Comparison of ENCODE assay signal across 8 mouse cellular contexts in the genomic region with DNA sequence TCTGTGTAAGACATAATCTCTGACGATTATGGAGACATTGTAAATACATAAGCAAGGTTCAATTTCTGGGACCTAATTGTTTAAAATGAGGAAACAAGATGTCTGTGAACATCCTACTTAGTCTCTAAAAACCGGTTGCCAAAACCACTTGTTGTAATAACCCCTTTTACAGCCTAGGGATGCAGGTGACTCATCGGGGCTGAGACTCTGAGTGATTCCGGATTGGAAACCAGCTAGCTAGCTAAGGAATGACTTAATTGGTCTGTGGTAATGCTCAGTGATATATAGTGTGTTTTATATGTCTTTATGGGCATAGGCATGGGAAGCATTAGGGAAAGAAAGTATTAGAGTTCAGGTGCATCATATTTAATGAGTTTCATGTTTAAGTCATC. TPM values are rescaled to one million over a fixed set of nuclear protein-coding genes. Genes with fewer than 3 reads are reported as not detected.
A peak's percentile ranks its signal among the peaks of the same experiment; 100 is the strongest.
DNase-seq lines count a peak whose midpoint lies in the region; ATAC-seq lines count a peak whose summit lies in the region.

No protein-coding gene starts in this region.

- ATAC-seq in heart, embryonic 13.5 days (ENCODE audit: extremely low read depth, insufficient number of reproducible peaks, low FRiP score, low TSS enrichment) = no peak
- ATAC-seq in liver, embryonic 15.5 days (ENCODE audit: insufficient read depth) = no peak
- ATAC-seq in stomach, embryonic 15.5 days (ENCODE audit: insufficient read depth, low FRiP score, low read depth) = no peak

- H3K4me1 ChIP-seq in heart, embryonic 13.5 days = peaks cover 28% of the 10 kb centered on the region
- H3K4me1 ChIP-seq in liver, embryonic 15.5 days (replicated peaks) = peaks cover 27% of the 10 kb centered on the region
- H3K4me1 ChIP-seq in stomach, embryonic 15.5 days = peaks cover 10% of the 10 kb centered on the region; the same call in 1 of the 2 replicates

- H3K4me3 ChIP-seq in heart, embryonic 13.5 days = peak overlapping the region; percentile 88
- H3K4me3 ChIP-seq in liver, embryonic 15.5 days (replicated peaks) = peak overlapping the region; percentile 97
- peak overlapping the region; percentile 89; the same call in 1 of the 2 replicates for H3K4me3 ChIP-seq in stomach, embryonic 15.5 days (replicated peaks)

- H3K27me3 ChIP-seq in heart, embryonic 13.5 days (replicated peaks) = no peaks in the 10 kb centered on the region
- H3K27me3 ChIP-seq in liver, embryonic 15.5 days = no peaks in the 10 kb centered on the region
- H3K27me3 ChIP-seq in stomach, embryonic 15.5 days (replicated peaks) = no peaks in the 10 kb centered on the region

- no peak overlapping the region for H3K27ac ChIP-seq in heart, embryonic 13.5 days (replicated peaks)
- H3K27ac ChIP-seq in liver, embryonic 15.5 days (replicated peaks) = no peak overlapping the region
- H3K27ac ChIP-seq in stomach, embryonic 15.5 days = no peak overlapping the region

- 21% methylated on average over 4 of the region's 4 CpGs for WGBS in heart, embryonic 13.5 days
- WGBS in liver, embryonic 15.5 days (ENCODE audit: insufficient replicate concordance) = 10% methylated on average over 4 of the region's 4 CpGs
- WGBS in stomach, embryonic 15.5 days = 27% methylated on average over 4 of the region's 4 CpGs

- peaks cover 11% of the 10 kb centered on the region for H3K36me3 ChIP-seq in heart, embryonic 13.5 days
- H3K36me3 ChIP-seq in liver, embryonic 15.5 days (replicated peaks) = peaks cover 8% of the 10 kb centered on the region; the same call in 1 of the 2 replicates
- H3K36me3 ChIP-seq in stomach, embryonic 15.5 days = no peaks in the 10 kb centered on the region

- no peak for DNase-seq in heart, adult 11 months
- peak; percentile 29 for DNase-seq in adrenal gland, postnatal 25 days
- peak; percentile 9 for DNase-seq in forelimb bud, embryonic 11.5 days (ENCODE audit: low read depth, low spot score)
- DNase-seq in right cerebral cortex, postnatal 10 days (ENCODE audit: low spot score in 2 of 2) = no peak
- no peak for DNase-seq in layer of hippocampus, postnatal 14 days (ENCODE audit: low spot score in 2 of 2)

- H3K9me3 ChIP-seq in heart, embryonic 13.5 days = no peaks in the 10 kb centered on the region
- H3K9me3 ChIP-seq in liver, embryonic 15.5 days (replicated peaks) = no peaks in the 10 kb centered on the region
- no peaks in the 10 kb centered on the region for H3K9me3 ChIP-seq in stomach, embryonic 15.5 days

- peak overlapping the region; percentile 78 for H3K4me2 ChIP-seq in heart, embryonic 13.5 days
- H3K4me2 ChIP-seq in liver, embryonic 15.5 days = peak overlapping the region; percentile 72
- peak overlapping the region; percentile 63 for H3K4me2 ChIP-seq in stomach, embryonic 15.5 days

- peak overlapping the region; percentile 96 for H3K9ac ChIP-seq in heart, embryonic 13.5 days
- H3K9ac ChIP-seq in liver, embryonic 15.5 days = peak overlapping the region; percentile 95
- H3K9ac ChIP-seq in stomach, embryonic 15.5 days = no peak overlapping the region

RNA-seq across cellular contexts. Expression of a gene that starts 1.4 kb away (rescaled TPM):
- polyA plus RNA-seq in heart, embryonic 13.5 days (2015; fragmentation: Nextera tagmentation; extraction: Ambion mirVana) = 28.1 and 31.8 TPM in 2 replicates
- total RNA-seq in adrenal gland, postnatal 25 days (2021) = 48.9 and 49.2 TPM in 2 replicates
- 13.8 and 16.9 TPM in 2 replicates for polyA plus RNA-seq in liver, embryonic 15.5 days (2015; fragmentation: Nextera tagmentation; extraction: Ambion mirVana)
- polyA plus RNA-seq in stomach, embryonic 15.5 days (2015; fragmentation: Nextera tagmentation; extraction: Ambion mirVana) = 48.1 and 51.3 TPM in 2 replicates
- 10 to 100 TPM; 38.0 to 44.1 TPM for total RNA-seq in layer of hippocampus, postnatal 14 days (2021)

RNA-seq across cellular contexts. Expression of a gene that starts 36.3 kb away (rescaled TPM):
- 476 and 518 TPM in 2 replicates for polyA plus RNA-seq in heart, embryonic 13.5 days (2015; fragmentation: Nextera tagmentation; extraction: Ambion mirVana)
- 113 and 117 TPM in 2 replicates for total RNA-seq in adrenal gland, postnatal 25 days (2021)
- polyA plus RNA-seq in liver, embryonic 15.5 days (2015; fragmentation: Nextera tagmentation; extraction: Ambion mirVana) = 84.5 and 116 TPM in 2 replicates
- polyA plus RNA-seq in stomach, embryonic 15.5 days (2015; fragmentation: Nextera tagmentation; extraction: Ambion mirVana) = 343 and 346 TPM in 2 replicates
- total RNA-seq in layer of hippocampus, postnatal 14 days (2021) = 100 to 1,000 TPM; 169 to 174 TPM

RNA-seq across cellular contexts. Expression of a gene that starts 37.9 kb away (rescaled TPM):
- 5.9 and 6.1 TPM in 2 replicates for polyA plus RNA-seq in heart, embryonic 13.5 days (2015; fragmentation: Nextera tagmentation; extraction: Ambion mirVana)
- total RNA-seq in adrenal gland, postnatal 25 days (2021) = 14.5 and 17.6 TPM in 2 replicates
- polyA plus RNA-seq in liver, embryonic 15.5 days (2015; fragmentation: Nextera tagmentation; extraction: Ambion mirVana) = 5.4 and 6.0 TPM in 2 replicates
- polyA plus RNA-seq in stomach, embryonic 15.5 days (2015; fragmentation: Nextera tagmentation; extraction: Ambion mirVana) = 8.0 TPM in 2 replicates
- total RNA-seq in layer of hippocampus, postnatal 14 days (2021) = 10 to 100 TPM; 10.3 to 10.6 TPM

Comparison
In these comparisons a context has a peak if more than half of its experiments do, and no peak if none do; other contexts are left out.
1. DNase-seq: peak in adrenal gland, postnatal 25 days (single experiment) and forelimb bud, embryonic 11.5 days (single experiment); none in heart, adult 11 months (single experiment), right cerebral cortex, postnatal 10 days (0 of 2) and layer of hippocampus, postnatal 14 days (0 of 2).
2. Peak in every context shown above with its lines, with median percentiles within 50 percentile points of each other: H3K4me2 ChIP-seq and H3K4me3 ChIP-seq.